Mouse (Mus musculus) lung, postnatal 36 days (tissue): Measurements from ENCODE around the gene Gm8104.
"Not testable (repeated sequence)": the region's sequence is repeated elsewhere in the genome, so short reads cannot be mapped to it uniquely, and the experiment has no call there.

Source experiments
- DNase-seq: peaks from one replicate; pipeline ENCODE4 v3.0.0; 2022; ENCODE audit warnings: mixed read lengths

Gene Gm8104

DNA sequence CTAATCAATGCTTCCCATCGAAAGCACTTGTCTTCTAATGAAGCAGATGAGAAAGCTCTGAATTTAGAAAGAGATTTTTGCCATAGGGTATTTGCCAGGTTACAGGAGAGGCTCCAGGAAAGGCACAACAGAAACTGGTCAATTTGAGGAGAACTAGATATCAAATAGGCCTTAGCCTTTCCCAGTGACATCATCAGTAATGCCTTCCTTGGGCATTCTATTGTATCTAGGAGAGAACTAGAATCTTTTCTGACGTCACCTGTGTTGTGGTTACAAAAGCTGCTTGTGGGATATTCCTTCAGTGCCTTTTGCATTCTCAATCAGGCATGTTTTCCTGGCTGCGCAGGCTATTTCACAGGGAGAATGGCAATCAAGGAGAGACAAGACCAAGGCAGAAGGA lies at the start of gene Gm8104:
Gene Gm8104, plus strand, starts transcription at position 301 of the 400 bp plus-strand sequence.
- not testable (repeated sequence) for DNase-seq

GRCm38 (mm10) chr14:43058063-43058462 lies 42.3 kb upstream of the Gm8104 start:
- DNase-seq = not testable (repeated sequence)

- DNase-seq = not testable (repeated sequence)
Observed at GRCm38 (mm10) chr14:43060179-43060578, 40.2 kb upstream of the Gm8104 start.

DNA sequence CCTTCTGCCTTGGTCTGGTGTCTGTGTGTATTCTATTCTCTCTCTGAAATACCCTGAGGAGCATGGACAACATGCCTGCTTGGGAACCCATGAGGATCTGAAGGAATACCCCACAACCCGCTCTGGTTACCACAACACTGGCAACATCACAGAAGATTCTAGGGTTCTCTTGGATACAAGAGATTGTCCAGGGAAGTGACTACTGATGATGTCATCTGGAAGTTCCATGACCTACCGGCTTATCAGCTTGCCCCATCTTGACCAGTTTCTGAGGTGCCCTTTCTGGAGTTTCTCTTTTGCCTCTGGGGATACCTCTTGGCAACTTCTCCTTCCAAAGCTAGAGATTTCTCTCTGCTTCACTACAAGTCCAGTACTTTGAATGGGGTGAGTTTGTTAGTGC lies 23.9 kb upstream of the Gm8104 start, which contains the start of gene Gm8094:
Gene Gm8094, minus strand, starts transcription at position 101 of the 400 bp plus-strand sequence.
- not testable (repeated sequence) for DNase-seq

GRCm38 (mm10) chr14:43084936-43085730 lies 15.3 kb upstream of the Gm8104 start:
- not testable (repeated sequence) for DNase-seq

GRCm38 (mm10) chr14:43089103-43089919 lies 11.1 kb upstream of the Gm8104 start:
- not testable (repeated sequence) for DNase-seq

- not testable (repeated sequence) for DNase-seq
Observed at GRCm38 (mm10) chr14:43119673-43120072, 19.3 kb downstream of the Gm8104 start.

DNA sequence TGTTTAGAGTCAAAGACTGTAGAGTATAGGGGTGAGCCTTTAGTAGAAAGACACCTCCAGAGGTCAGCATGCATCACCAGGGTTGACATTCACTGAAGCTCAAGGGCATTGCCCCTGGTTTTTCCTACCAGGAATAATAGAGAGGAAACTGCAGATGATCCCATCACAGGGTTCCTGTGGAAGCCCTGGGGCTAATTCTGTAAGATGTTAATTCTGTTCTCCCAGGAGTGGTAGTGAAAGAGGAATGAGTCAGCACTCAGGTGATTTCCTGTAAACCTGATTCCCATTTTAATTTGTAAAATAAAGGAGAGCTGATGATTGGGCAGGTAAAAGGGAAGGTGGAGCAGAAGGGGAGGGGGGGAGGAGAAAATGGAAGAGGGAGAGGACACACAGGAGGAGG lies 25.9 kb downstream of the Gm8104 start:
- DNase-seq = not testable (repeated sequence)
